Mouse (Mus musculus) left cerebral cortex, adult 6 months (tissue): ENCODE data around the gene Fndc3b. TPM values are rescaled to one million over a fixed set of nuclear protein-coding genes. Genes with fewer than 3 reads are reported as not detected.

Experiments used
- long read RNA-seq, 2 experiments: library from polyadenylated mRNA; unstranded; transcript quantifications; one replicate each; pipeline ENCODE4 v2.0.0; 2019 to 2020
- polyA plus RNA-seq: library from polyadenylated mRNA; unstranded; fragments of <200 nt; fragmentation: Nextera tagmentation; gene quantifications from 2 replicates; pipeline ENCODE4 v1.2.3, GENCODE M21; 2021

The Fndc3b gene
- 1.9 and 3.2 TPM in 2 replicates for polyA plus RNA-seq
- long read RNA-seq, experiment 1, partial matches to known transcripts: 5 of 7 reads
- long read RNA-seq, experiment 1, other reads (novel, unspliced or antisense): 2 of 7 reads
- long read RNA-seq, experiment 2, partial matches to known transcripts: 0 of 6 reads
- long read RNA-seq, experiment 2, other reads (novel, unspliced or antisense): 6 of 6 reads

GRCm38 (mm10) chr3:27710648-27711428 lies at the start of gene Fndc3b:
Gene Fndc3b, minus strand, starts transcription at chr3:27711307.

GRCm38 (mm10) chr3:27371276-27371621 lies 339.9 kb downstream of the Fndc3b start, which contains the start of gene Ghsr:
Gene Ghsr, plus strand, starts transcription at chr3:27371351.

Other genes starting within 250 kb of the Fndc3b start
- gene Tmem212, start 185.1 kb upstream of the Fndc3b start, polyA plus RNA-seq: 7.1 and 7.6 TPM in 2 replicates
- gene Pld1, start 227.4 kb upstream of the Fndc3b start, polyA plus RNA-seq: 2.8 and 7.7 TPM in 2 replicates